Mouse (Mus musculus) lung, postnatal 14 days (tissue): ENCODE measurements at regions not wholly inside any gene's neighbourhood (a gene's known extent, or its start where the extent isn't known, plus 50 kb on each side); places are given as distances from the start of the nearest gene placed in this dataset.

Experiments
- DNase-seq: peaks from one replicate; pipeline ENCODE4 v3.0.0; 2021

DNA sequence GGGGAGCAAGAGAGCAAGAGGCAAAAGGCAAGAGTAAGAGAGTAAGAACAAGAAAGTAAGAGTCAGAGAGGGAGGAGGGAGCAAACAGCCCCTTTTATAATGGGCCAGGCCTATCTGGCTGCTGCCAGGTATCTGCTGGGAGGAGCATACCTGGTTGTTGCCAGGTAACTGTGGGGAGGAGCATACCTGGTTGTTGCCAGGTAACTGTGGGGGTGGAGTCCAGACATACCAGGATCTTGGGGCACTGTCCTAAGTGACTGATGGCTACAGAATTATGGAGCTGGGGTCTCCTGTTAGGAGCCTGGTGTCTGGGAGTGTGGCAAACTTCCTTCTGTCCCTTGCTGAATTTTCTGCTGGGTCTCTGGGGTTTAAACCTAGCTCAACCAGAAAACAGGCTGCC is 469.8 kb upstream of the Syt1 start:
- no peak for DNase-seq

DNA sequence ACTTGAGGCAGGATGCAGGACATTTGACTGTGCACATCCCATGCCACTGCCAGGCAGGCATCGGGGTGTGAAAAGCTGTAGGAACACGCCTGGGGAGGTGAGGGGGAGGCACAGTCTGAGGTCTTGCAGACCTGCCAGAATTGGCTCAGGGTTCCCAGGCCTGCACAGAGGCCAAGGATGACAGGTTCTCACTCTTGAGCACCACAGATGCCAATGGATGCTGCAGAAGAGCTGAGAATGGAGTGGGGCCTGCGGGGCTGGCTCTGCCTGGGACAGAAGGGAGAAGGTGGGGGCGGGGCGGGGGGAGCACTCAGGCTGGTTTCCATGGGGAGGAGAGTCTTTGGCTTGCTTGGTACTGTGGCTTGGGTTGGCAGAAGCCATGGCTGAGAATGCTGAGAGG is 469.2 kb upstream of the Syt1 start:
- DNase-seq = no peak

DNA sequence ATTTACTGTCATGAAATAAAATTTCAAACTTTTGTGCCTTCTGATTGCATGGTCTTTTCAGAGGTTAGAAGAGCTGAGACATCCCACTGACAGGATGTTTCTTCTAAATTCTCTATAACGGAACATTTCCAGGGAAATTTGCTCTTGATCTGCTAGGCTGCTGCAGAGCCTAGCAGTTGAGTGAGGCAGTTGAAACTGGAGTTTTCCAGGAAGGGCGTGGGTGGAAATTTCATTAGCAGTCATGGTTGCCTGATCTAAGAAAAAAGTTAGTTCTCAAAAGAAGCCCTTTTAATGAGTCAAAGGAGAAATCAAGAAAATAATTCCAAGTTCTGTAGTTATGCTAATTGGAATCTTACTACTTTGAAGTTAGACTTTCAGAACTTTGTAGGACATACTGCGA is 455.7 kb upstream of the Syt1 start:
- no peak for DNase-seq

DNA sequence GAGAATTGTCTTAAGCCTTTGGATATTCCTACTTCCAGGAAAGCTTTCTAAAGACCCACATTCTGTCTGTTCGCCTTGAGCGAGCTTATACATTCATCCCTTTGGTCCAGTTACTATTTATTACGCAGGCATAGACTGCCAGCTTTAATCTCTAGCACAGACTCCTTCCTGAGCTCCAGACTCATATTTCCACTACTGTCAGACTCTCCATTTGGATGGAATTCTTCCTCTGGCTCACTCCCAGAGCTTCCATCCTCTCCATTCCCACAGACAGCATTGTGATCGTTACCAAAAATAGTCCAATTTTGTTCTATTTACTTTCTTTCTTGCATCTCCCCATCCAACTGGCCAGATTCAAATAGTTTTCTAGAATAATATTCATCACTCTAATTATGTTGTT is 420.3 kb upstream of the Syt1 start:
- DNase-seq = no peak

DNA sequence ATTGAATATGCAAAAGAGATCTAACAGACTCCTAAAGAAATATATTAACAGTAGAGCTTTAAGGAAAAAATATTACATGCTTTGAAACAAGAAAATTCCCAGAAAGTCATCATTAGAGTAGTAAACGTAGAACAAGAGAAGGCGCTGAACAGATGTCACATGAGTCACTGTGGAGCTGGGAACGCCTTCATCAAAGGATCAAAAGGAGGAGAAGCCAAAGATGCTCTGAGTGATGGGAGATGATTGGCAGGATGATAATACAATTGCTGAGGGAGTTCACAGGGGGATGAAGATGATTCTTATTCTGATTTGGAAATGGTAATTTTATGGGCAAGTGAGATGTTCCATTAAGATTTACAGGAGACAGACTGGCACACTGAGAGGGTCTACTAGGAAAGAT is 417.1 kb upstream of the Syt1 start:
- DNase-seq = no peak

DNA sequence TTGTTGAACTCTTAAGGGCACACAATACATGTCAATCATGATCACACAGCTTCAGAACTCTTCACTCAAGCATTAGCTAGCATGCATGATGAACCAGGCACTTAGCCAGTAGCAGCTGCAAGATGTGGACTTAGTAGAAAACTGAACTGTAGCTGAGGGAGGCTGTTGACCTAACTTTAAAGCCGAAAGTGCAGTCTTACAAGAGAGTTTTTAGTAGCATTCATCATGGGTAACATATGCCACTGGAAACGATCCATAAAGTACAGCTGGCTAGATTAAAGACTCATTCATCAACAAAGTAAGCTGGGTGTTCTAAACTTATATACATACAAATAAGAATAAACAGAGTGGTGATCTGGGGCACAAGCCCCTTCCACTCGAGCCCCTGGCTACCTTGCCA is 396.2 kb upstream of the Syt1 start:
- no peak for DNase-seq

DNA sequence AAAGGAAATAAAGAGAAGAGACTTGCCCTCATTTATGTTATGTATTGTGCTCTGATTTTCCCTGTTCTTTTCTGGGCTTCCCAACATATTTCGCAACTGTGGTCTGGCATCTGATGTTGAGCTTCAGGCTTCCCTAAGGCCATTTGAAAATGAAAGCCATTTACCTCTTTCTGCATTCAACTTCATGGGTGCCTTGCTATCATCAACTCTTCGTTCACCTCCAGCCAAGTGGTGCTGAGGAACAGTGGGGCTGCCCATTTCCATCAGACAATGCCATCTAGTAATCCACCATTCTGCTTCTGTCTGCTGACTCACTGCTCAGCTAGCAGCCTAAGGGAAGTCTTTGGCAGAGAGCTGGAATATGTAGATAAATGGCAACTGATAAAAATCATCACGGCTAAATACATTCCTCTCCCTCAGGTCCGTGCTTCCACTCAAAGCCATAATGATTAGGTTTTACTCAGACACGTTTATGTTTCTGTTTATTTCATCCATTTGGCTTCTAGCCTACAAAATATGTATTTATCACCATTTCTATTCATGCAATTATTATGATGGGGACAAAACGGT is 394.4 kb upstream of the Syt1 start:
- DNase-seq = no peak

DNA sequence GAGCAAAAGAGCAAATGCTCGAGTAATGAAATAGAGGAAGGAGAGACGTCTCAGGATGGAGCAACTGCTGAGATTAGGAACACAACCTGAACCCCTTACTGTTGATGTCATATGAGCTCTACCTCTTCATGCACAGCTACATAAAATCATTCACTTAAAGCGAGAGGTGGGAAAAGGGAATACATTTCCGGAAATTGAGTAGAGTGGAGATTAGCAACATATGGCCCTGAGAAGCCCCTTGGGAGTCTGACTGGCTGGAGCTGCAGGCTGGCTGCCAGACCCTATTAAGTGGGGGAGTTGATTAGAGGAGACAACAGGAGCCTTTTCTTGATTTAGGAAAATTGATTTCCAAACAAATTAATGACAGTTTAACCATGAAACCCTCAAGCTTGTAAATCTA is 373.0 kb upstream of the Syt1 start:
- DNase-seq = no peak

DNA sequence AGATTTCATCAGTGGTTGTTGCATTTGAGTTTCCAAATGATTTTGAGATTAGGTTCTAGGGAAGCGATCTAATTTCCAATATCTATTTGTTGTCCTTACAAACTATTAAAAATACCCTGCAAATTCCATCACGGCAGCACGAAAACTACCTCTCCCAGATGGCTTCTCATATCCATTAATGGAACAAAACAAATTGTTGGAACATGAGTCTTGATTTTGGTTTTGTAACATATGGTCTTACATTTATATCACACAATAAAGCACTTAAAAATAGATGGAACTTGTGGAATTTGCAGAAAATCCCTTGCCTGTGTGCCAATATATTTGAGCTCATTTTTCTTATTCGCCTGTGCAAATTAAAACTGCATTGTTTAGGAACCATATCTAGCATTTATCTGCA is 368.1 kb upstream of the Syt1 start:
- no peak for DNase-seq

DNA sequence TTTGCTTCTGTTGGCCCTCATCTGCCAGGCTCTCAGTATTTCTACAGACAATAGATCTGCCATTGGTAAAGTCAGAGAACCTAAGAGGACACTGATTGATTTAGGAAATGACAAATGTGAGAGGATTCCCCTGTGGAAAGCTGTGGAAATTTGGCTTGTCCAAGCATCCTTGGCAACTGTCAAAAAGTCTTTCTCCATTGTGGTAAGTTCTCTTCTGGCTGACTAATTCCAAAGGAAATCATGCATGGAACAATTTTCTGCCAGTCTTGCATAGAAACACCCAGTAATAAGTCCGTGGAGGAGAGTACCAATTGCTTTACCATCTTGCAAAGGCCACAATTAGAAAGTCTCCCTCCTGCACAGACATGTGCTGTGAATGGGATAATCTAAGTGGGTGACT is 349.4 kb upstream of the Syt1 start:
- no peak for DNase-seq

DNA sequence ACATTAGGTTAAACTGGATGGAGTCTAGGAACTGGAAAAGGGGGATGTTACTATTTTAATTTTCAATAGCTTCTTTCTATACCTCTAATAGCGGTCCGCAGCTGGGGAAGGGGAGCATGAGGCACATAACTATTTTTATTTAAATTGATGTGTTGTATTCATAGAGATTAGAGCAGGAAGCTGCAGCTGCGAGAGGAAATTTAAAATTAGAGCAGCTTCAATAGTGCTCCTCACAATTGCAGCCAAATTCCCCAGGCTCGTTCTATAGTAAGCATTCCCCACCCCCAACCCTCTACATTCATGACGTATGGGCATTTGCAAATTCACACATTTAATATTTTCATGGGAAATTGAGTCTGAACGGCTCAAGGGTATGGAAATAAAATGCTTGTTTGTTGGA is 348.0 kb upstream of the Syt1 start:
- no peak for DNase-seq

DNA sequence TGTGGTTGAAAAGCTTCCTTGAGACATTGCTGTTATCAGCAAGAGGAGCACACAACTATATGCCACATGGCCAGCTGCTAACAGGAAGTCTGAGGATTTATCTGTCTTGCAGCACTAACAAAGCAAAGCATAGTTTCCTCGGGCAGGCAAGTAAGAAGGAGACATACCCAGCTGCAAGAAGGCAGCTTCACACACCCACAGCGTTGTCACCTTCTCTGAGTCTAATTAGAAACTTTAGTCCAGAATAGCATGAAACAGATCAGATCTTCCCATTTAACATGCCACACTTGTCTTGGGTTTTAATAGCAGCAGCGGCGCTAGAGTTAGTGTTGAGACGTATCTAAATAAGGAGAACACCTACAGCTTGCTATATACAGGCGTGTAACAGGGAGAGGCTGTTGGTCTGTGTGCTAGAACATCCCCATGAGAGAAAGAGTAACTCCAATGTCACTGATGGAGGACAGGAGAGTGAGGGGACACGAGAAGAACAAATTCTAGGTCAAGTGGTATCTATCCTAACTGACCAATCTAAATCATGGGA is 322.1 kb upstream of the Syt1 start:
- DNase-seq = no peak

DNA sequence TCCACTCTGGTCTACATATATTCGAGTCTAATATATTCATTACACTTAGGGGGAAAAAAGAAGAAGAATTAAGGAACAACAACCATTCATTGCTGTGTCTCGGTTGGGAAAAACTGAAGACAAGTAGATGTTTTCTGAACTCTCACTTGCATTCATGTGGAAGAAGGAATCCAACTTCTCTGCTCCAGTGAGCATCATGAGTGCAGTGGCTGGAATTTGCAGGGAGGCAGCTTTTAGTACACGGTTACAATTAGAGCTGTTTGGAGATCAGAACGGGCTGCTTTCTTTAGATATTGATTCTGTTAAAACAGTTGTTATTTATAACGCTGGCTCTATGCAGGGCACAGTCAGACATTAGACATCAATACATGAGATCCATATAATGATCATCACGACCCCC is 298.5 kb upstream of the Syt1 start:
- DNase-seq = no peak

DNA sequence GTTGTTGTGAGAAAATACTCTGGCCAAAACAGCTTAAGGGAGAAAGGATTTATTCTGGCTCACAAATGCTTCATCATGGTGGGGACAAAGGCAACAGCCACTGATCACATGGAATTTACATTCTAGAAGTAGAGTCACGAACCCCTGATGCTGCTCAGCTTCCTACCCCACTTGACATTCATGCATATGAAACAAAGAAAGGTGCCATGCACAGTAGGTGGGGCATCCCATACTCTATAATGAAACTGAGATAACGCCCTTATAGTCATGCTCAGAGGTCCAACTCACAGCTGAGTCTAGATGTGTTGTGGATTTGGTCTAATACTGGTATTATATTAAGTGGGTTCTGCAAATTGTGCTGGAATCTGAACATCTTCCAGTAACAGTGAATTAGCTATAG is 289.4 kb upstream of the Syt1 start:
- no peak for DNase-seq

DNA sequence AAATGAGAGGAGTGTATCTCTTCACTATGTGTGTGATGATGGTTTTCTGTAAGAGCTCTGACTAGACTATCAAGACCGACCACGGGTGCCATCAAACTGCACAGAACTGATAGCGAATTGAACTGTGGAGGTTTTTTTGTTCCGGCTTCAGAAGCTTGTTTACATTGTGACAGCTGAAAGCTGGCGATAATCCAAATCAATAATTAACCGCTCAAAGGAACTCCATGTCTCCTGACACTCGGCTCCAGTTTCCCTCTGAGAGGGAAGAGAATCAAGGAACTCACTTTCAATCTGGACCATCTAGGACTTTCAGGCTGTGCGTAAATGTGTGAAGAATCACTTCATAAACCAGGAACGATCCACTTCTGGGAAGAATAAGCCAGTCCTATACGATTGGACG is 289.0 kb upstream of the Syt1 start:
- no peak for DNase-seq

DNA sequence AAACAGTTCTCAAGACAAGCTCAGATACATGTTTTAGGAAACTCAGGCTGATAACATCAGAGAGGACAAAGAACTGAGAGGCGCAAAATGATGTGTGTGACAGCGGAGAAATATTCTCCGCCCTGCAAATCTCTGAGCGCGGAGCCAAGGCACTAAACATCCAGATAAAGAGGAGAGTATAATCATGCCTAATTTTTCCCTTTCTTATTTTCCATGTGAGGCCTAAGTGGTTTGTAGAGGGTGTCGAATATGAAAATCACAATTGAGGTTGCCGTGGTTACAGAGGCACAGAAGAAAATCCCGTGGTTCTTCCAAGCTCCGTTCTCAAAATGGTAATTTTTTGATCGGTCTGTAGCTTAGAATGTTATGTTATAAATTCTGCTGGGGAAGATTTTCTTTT is 272.6 kb upstream of the Syt1 start:
- no peak for DNase-seq

DNA sequence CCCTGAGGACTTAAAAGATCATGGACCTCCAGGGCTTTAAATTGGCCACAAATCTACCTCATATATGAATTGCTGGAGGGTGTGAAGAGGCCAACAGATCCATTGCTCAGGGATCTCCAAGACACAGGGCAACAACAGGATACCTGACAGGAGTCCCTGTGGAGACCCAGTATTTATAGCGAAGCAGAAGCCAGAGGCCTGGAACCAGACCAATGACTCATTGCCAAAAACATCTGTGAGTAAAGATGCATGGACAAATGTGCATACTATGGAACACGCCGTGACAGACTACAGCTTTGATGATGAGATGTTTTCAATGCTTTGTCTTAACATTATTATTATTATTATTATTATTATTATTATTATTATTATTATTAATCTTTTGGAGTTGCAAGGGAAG is 239.0 kb upstream of the Syt1 start:
- no peak for DNase-seq

DNA sequence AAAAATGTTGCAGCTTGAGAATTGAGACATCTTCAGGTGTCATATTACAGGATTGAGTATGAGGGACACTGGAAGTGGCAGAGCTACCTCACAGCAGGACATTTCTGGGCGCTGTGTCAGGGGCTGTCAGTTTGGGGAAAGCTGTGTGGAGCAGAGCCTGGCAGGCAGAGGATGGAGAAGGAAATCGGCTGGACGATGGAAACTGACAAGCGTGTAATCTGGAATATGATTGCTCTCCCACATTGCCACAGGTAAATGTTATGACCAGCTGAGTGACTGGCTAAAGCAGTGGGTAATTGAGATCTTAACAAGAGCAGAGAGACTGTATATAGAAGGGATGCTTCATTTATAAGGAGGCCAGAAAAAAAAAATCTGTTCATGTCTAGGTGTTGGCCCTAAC is 235.5 kb upstream of the Syt1 start:
- no peak for DNase-seq

DNA sequence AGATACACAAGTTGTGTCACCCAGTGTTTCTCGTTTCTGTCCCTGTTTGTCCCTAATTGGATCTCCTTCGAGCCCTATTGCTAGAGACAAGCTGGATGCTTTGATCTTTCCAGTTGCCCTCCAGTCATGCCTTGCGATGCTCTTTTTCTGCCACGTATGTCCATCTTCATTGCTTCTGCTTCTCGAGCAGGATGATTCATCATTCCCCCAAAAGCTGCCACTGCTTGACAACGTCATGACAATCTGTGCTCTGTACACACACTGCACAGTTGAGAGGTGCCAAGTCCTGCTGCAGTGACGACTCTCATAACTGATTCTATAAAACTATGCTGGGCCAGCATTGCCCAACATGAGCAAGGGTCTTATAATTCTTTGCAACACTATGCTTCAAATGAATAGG is 226.2 kb upstream of the Syt1 start:
- DNase-seq = no peak

DNA sequence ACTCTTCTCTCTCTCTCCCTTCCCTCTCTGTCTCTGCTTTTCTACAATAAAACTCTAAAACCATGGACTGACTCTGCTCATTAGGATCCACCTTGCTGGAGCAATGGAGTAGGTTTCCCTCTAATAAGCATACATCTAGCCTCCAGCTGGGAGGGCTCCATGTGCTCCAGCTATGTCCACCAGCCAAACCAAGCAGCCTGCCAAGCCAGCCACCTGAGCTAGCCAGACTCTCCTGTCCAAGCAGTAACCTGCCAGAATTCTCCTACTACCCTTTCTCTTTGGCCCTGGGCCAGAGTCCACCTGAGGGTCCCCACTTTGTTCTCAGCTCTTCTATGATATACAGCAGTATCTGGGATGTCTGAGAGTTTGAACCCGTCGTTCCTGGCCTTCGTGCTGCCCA is 216.2 kb upstream of the Syt1 start:
- no peak for DNase-seq

DNA sequence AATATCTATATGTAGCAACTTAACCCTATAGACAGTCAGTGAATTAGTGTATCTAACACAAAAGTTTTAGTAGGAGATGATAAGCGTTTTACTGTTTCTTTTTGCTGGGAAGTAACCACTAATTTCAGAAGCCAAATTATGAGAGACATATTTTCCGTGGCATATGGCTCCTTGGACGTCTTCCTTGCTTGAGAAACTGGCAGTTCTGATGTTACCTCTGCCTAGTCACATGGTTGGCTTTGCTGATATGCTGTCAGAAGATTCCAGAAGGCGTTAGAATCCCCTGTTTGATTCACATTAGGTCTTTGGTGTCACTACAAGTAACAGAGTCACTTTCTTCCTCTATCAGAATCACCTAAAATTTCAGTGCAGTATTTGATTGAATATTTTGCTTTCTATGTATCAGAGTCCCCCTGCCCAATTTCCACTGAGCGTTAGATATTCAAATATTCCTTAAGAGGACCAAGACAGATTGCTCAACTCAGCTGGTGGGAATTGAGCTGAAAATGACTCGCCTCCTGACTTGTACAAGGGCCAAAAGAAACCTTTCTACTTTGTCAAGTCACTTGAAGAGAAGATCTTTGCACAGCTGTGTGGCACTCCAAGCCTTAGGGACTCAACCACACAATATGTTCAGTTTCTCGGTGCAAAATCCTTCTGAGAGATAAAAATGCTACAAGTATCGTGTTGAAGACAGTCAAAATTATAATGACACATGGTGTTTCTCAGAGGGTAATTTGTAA is 178.2 kb upstream of the Syt1 start:
- DNase-seq = no peak

DNA sequence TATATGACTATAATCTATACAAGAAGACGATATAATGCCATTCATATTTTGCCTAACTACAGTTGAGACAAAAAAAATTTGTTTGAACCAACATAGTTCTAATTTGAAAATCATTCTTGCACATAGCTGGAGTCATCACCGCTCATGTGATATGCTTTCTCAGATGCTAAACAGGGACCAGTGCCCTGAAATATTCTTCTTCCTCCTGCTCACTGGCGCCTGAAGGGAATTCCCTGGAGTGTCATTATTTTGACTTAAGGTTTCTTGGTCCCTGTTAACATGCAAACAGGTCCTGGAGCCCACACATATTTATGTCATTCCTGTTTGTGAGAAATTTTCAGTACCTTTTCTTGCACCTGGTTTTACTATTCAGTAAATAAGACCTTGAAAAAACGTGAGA is 177.5 kb upstream of the Syt1 start:
- no peak for DNase-seq

DNA sequence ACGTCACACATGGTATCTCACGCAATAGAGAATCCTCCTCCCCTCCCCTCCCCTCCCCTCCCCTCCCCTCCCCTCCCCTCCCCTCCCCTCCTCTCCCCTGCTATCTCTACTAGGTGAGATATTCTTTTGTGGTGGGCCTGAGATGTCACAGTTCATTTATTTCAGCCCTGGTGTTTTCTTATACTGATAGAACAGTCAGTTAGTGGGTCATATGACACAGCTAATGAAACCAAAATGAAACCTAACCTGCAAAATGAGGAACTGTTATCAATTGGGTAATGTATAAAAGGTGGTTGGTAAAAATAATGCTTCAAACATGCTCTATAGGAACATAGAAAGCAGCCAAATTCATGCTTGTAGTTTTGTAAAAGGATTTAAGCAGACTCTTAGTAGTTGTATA is 174.5 kb upstream of the Syt1 start:
- DNase-seq = no peak

DNA sequence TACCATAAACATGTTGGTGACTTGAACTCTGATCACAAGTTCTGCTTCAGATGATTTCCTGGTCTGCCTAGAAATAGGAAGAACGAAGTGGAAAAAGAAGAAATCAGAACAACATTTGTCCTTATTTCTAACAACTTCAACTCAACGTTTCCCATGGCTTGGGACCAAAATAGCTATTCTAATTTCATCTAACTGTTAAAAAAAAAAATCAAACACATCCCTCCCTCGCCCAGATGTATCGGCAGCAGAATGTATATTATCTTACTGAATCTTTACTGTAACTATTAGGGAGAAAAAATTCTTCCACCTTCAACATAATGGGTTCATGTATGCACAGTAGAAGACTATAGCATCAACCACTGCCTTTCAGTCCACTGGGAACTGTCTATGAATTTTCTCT is 169.7 kb upstream of the Syt1 start:
- DNase-seq = no peak

DNA sequence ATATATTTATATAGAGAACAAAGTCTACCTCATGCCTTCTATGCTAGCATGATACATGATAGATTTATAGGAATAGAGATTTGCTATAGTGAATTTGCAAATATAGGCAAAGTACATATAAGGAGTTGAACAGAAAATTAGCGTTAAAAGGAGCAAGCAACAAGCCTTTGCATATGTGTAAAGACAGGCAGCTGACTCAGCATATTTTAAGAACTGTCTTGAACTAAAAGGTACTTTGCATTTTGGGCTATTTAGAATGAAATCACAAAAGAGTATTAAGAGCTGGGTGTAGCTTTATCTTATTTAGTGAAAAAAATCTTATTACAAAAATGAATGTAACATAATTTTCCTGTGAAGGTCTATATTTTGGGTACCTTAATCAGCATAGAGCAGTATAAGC is 149.9 kb upstream of the Syt1 start:
- DNase-seq = no peak
